Comparison of ENCODE assay signal across 10 mouse cellular contexts in genomic region chr15:79543968-79544367, GRCm38 (mm10). TPM values are rescaled to one million over a fixed set of nuclear protein-coding genes. Genes with fewer than 3 reads are reported as not detected.
DNase-seq lines count a peak whose midpoint lies in the region; ATAC-seq and TF ChIP-seq lines count a peak whose summit lies in the region.
"Had no signal": no experiment of that assay in that cellular context is flagged by ENCODE, and none has a peak within 500 bp of the region (broad histone marks: within the 10 kb centered on the region; RNA-seq: fewer than 3 reads in every experiment).

No protein-coding gene starts in this region.

- no peak for DNase-seq in heart, embryonic 10.5 days (ENCODE audit: low spot score)
- no peak for DNase-seq in heart, adult 18-20 months
- no peak for DNase-seq in hindbrain, embryonic 14.5 days (ENCODE audit: low spot score)
- no peak for DNase-seq in midbrain, embryonic 10.5 days (ENCODE audit: low spot score)
- no peak for DNase-seq in yolk sac, embryonic 10.5 days (ENCODE audit: low spot score)
- DNase-seq in thymus, postnatal 0 days (ENCODE audit: low spot score), result no peak
- DNase-seq in gastrocnemius, adult 8-10 months (ENCODE audit: low spot score in 2 of 2), result no peak
- DNase-seq: adrenal gland, postnatal 10 days; kidney, postnatal 4 days had no signal

- H3K4me3 ChIP-seq in heart, embryonic 10.5 days, result peak overlapping the region; percentile 93
- no peak overlapping the region for H3K4me3 ChIP-seq in ES-Bruce4 (ENCODE audit: low read depth, low read length)
- peak overlapping the region; percentile 59 for H3K4me3 ChIP-seq in hindbrain, embryonic 14.5 days (replicated peaks; ENCODE audit: low read length)
- H3K4me3 ChIP-seq in midbrain, embryonic 10.5 days, result peak overlapping the region; percentile 96

- no peak for ATAC-seq in hindbrain, embryonic 14.5 days (ENCODE audit: low FRiP score)

- no peak for TF ChIP-seq POLR2A in ES-Bruce4 (IDR thresholded peaks at IDR 0.05; ENCODE audit: insufficient read depth, low read length)

- WGBS in heart, embryonic 10.5 days, result 93% methylated on average over 3 of the region's 3 CpGs
- WGBS in hindbrain, embryonic 14.5 days, result 96% methylated on average over 3 of the region's 3 CpGs
- WGBS in midbrain, embryonic 10.5 days, result 95% methylated on average over 3 of the region's 3 CpGs

- TF ChIP-seq EP300 in ES-Bruce4 (IDR thresholded peaks at IDR 0.05; ENCODE audit: insufficient read depth, low read depth, low read length), result no peak

- no peak overlapping the region for H3K27ac ChIP-seq in heart, embryonic 10.5 days
- H3K27ac ChIP-seq in ES-Bruce4 (ENCODE audit: insufficient read depth, low read length), result no peak overlapping the region
- H3K27ac ChIP-seq in hindbrain, embryonic 14.5 days, result no peak overlapping the region
- no peak overlapping the region for H3K27ac ChIP-seq in midbrain, embryonic 10.5 days (replicated peaks)

- no peaks in the 10 kb centered on the region; the same call in 1 of the 2 replicates for H3K9me3 ChIP-seq in heart, embryonic 10.5 days
- no peaks in the 10 kb centered on the region for H3K9me3 ChIP-seq in ES-Bruce4 (replicated peaks; ENCODE audit: control insufficient read depth, insufficient read depth, low read length, poor library complexity, severe bottlenecking)
- no peaks in the 10 kb centered on the region for H3K9me3 ChIP-seq in hindbrain, embryonic 14.5 days (ENCODE audit: control insufficient read depth, low read length)
- H3K9me3 ChIP-seq in midbrain, embryonic 10.5 days (replicated peaks), result no peaks in the 10 kb centered on the region

- no peak for TF ChIP-seq CTCF in ES-Bruce4 (IDR thresholded peaks at IDR 0.05; ENCODE audit: low read depth, low read length)

- H3K9ac ChIP-seq in ES-Bruce4 (ENCODE audit: low read depth, poor library complexity, severe bottlenecking), result peak overlapping the region; percentile 37
- peak overlapping the region; percentile 92; the same call in 1 of the 2 replicates for H3K9ac ChIP-seq in hindbrain, embryonic 14.5 days

- H3K4me2 ChIP-seq in hindbrain, embryonic 14.5 days (replicated peaks), result peak overlapping the region; percentile 92

- peaks cover 19% of the 10 kb centered on the region; the same call in 1 of the 2 replicates for H3K4me1 ChIP-seq in heart, embryonic 10.5 days
- no peaks in the 10 kb centered on the region for H3K4me1 ChIP-seq in ES-Bruce4 (ENCODE audit: control insufficient read depth, insufficient read depth, low read length)
- peaks cover 23% of the 10 kb centered on the region for H3K4me1 ChIP-seq in hindbrain, embryonic 14.5 days (replicated peaks; ENCODE audit: control insufficient read depth, insufficient read depth, low read length)
- H3K4me1 ChIP-seq in midbrain, embryonic 10.5 days, result peaks cover 27% of the 10 kb centered on the region

- no peaks in the 10 kb centered on the region for H3K27me3 ChIP-seq in heart, embryonic 10.5 days (ENCODE audit: insufficient read depth, poor library complexity, severe bottlenecking)
- no peaks in the 10 kb centered on the region for H3K27me3 ChIP-seq in ES-Bruce4 (ENCODE audit: control insufficient read depth, insufficient read depth, low read length, poor library complexity, severe bottlenecking)
- no peaks in the 10 kb centered on the region for H3K27me3 ChIP-seq in hindbrain, embryonic 14.5 days (ENCODE audit: control insufficient read depth, insufficient read depth, low read length)
- 0 out of 2 replicates have a peak, but pooled peaks cover 8% of the 10 kb centered on the region for H3K27me3 ChIP-seq in midbrain, embryonic 10.5 days (ENCODE audit: low read depth, poor library complexity, severe bottlenecking)

- peaks cover 57% of the 10 kb centered on the region for H3K36me3 ChIP-seq in heart, embryonic 10.5 days
- peaks cover 55% of the 10 kb centered on the region for H3K36me3 ChIP-seq in ES-Bruce4 (ENCODE audit: control insufficient read depth, insufficient read depth, low read length, poor library complexity, severe bottlenecking)
- H3K36me3 ChIP-seq in hindbrain, embryonic 14.5 days (replicated peaks; ENCODE audit: control insufficient read depth, insufficient read depth), result peaks cover 54% of the 10 kb centered on the region
- H3K36me3 ChIP-seq in midbrain, embryonic 10.5 days, result peaks cover 61% of the 10 kb centered on the region

RNA-seq across cellular contexts. Expression of gene Ddx17, which starts 2.6 kb away (rescaled TPM):
- polyA plus RNA-seq in heart, embryonic 10.5 days (2016; fragmentation: Nextera tagmentation; extraction: Ambion mirVana), result 33.3 and 37.5 TPM in 2 replicates
- 10 to 100 TPM; 69.9 to 83.9 TPM for total RNA-seq in heart, adult 18-20 months (2021)
- 375 and 392 TPM in 2 replicates for polyA plus RNA-seq in ES-Bruce4 (2011; ENCODE audit: insufficient read depth, insufficient read length, low read depth, missing spikeins)
- 87.3 and 92.4 TPM in 2 replicates for polyA plus RNA-seq in hindbrain, embryonic 14.5 days (2014; fragmentation: Nextera tagmentation; extraction: Ambion mirVana)
- 43.5 and 48.1 TPM in 2 replicates for polyA plus RNA-seq in midbrain, embryonic 10.5 days (2016; fragmentation: Nextera tagmentation; extraction: Ambion mirVana)
- 42.1 and 47.2 TPM in 2 replicates for polyA plus RNA-seq in thymus, postnatal 0 days (2015; fragmentation: Nextera tagmentation; extraction: Ambion mirVana)
- total RNA-seq in gastrocnemius, adult 8-10 months (2022), result 10 to 100 TPM; 40.2 to 59.7 (median 49.7) TPM

RNA-seq across cellular contexts. Expression of gene Kdelr3, which starts 27.8 kb away (rescaled TPM):
- polyA plus RNA-seq in heart, embryonic 10.5 days (2016; fragmentation: Nextera tagmentation; extraction: Ambion mirVana), result 29.8 and 40.5 TPM in 2 replicates
- 1 to 10 TPM; 3.3 to 4.3 TPM for total RNA-seq in heart, adult 18-20 months (2021)
- 41.4 and 43.9 TPM in 2 replicates for polyA plus RNA-seq in ES-Bruce4 (2011; ENCODE audit: insufficient read depth, insufficient read length, low read depth, missing spikeins)
- polyA plus RNA-seq in hindbrain, embryonic 14.5 days (2014; fragmentation: Nextera tagmentation; extraction: Ambion mirVana), result 8.1 and 10.1 TPM in 2 replicates
- 15.5 and 24.2 TPM in 2 replicates for polyA plus RNA-seq in midbrain, embryonic 10.5 days (2016; fragmentation: Nextera tagmentation; extraction: Ambion mirVana)
- polyA plus RNA-seq in thymus, postnatal 0 days (2015; fragmentation: Nextera tagmentation; extraction: Ambion mirVana), result 9.5 and 11.6 TPM in 2 replicates
- total RNA-seq in gastrocnemius, adult 8-10 months (2022), result 1 to 10 TPM in 2 of 4 experiments, under 1 TPM in 2; 0.80 to 1.2 (median 1.0) TPM

RNA-seq across cellular contexts. Expression of gene Kcnj4, which starts 38.9 kb away (rescaled TPM):
- polyA plus RNA-seq in heart, embryonic 10.5 days (2016; fragmentation: Nextera tagmentation; extraction: Ambion mirVana), result 0.06 TPM in 1 of 2 replicates, not detected in the other
- 1 to 10 TPM; 1.4 to 1.5 TPM for total RNA-seq in heart, adult 18-20 months (2021)
- polyA plus RNA-seq in ES-Bruce4 (2011; ENCODE audit: insufficient read depth, insufficient read length, low read depth, missing spikeins), result 4.5 TPM in 2 replicates
- polyA plus RNA-seq in hindbrain, embryonic 14.5 days (2014; fragmentation: Nextera tagmentation; extraction: Ambion mirVana), result not detected in 2 replicates
- 0.05 TPM in 1 of 2 replicates, not detected in the other for polyA plus RNA-seq in midbrain, embryonic 10.5 days (2016; fragmentation: Nextera tagmentation; extraction: Ambion mirVana)
- polyA plus RNA-seq in thymus, postnatal 0 days (2015; fragmentation: Nextera tagmentation; extraction: Ambion mirVana), result not detected in 2 replicates
- under 1 TPM in 1 of 4 experiments, not detected in 3; 0.19 TPM for total RNA-seq in gastrocnemius, adult 8-10 months (2022)
